Comparison of ENCODE assay signal across 8 mouse cellular contexts in the genomic region with DNA sequence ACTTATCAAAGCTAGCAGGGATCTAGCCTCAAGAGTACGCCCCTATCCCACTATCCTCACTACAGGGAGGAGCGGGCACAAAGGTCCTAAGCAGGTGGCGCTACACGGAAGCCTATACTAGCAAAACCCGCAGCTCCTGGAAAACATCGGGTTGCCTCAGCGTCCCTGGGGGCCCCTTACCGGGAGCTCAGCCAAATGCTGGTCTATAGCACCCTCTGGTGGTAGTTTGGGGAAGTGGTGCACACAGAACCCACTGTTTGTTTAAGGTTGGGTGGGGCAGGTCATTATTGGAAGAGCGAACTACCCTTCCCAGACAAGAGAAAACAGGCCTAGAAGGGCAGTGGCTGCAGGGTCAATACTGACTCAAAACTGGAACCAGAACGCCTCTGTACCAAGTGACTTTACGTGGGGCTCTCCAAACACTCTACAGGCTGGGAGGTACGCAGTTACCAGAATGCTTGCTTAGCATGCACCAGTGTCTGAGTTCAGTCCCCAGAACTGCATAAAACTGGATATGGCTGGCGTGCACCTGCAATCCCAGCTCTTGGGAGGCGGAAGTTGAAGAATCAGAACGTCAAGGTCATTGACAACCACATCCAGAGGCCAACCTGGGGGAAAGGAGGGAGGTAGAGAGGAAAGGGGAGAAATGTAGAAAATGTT. TPM values are rescaled to one million over a fixed set of nuclear protein-coding genes. Genes with fewer than 3 reads are reported as not detected.
DNase-seq lines count a peak whose midpoint lies in the region; ATAC-seq and TF ChIP-seq lines count a peak whose summit lies in the region.

No protein-coding gene starts in this region.

- no peaks in the 10 kb centered on the region for H3K27me3 ChIP-seq in ES-Bruce4 (ENCODE audit: control insufficient read depth, insufficient read depth, low read length, poor library complexity, severe bottlenecking)
- no peaks in the 10 kb centered on the region for H3K27me3 ChIP-seq in forebrain, embryonic 15.5 days

- intact Hi-C loops in heart, postnatal 25 days (cut with DNase I): loop anchor here (1.0 to 5.0 kb wide), 3 partner anchors 69 to 438 kb away; no protein-coding TSS in a partner anchor

- no peaks in the 10 kb centered on the region for H3K4me1 ChIP-seq in ES-Bruce4 (ENCODE audit: control insufficient read depth, insufficient read depth, low read length)
- peaks cover 9% of the 10 kb centered on the region for H3K4me1 ChIP-seq in forebrain, embryonic 15.5 days
- H3K4me1 ChIP-seq in lung, adult 2 months (ENCODE audit: control insufficient read depth, insufficient read depth, low read length): peaks cover 4% of the 10 kb centered on the region; the same call in 1 of the 2 replicates
- peaks cover 13% of the 10 kb centered on the region for H3K4me1 ChIP-seq in olfactory bulb, adult 2 months (ENCODE audit: control insufficient read depth, insufficient read depth, low read length)

- ATAC-seq in forebrain, embryonic 15.5 days (replicated peaks): peak; percentile 79

- no peaks in the 10 kb centered on the region for H3K36me3 ChIP-seq in ES-Bruce4 (ENCODE audit: control insufficient read depth, insufficient read depth, low read length, poor library complexity, severe bottlenecking)
- no peaks in the 10 kb centered on the region for H3K36me3 ChIP-seq in forebrain, embryonic 15.5 days

- H3K9ac ChIP-seq in ES-Bruce4 (ENCODE audit: low read depth, poor library complexity, severe bottlenecking): no peak overlapping the region
- H3K9ac ChIP-seq in forebrain, embryonic 15.5 days (replicated peaks): peak overlapping the region; percentile 27; the same call in 1 of the 2 replicates

- peak; percentile 80 for TF ChIP-seq CTCF in ES-Bruce4 (IDR thresholded peaks at IDR 0.05; ENCODE audit: low read depth, low read length)
- TF ChIP-seq CTCF in lung, adult 2 months (IDR thresholded peaks at IDR 0.05; ENCODE audit: insufficient read depth, low read length): peak; percentile 77
- TF ChIP-seq CTCF in olfactory bulb, adult 2 months (IDR thresholded peaks at IDR 0.05; ENCODE audit: insufficient read depth, low read depth, low read length): peak; percentile 86

- 11% methylated on average over 15 of the region's 15 CpGs for WGBS in forebrain, embryonic 15.5 days
- 11% methylated on average over 15 of the region's 15 CpGs for WGBS in lung, adult 2 months
- WGBS in olfactory bulb, adult 2 months: 10% methylated on average over 15 of the region's 15 CpGs

- H3K27ac ChIP-seq in ES-Bruce4 (ENCODE audit: insufficient read depth, low read length): peak overlapping the region; percentile 51; the same call in 1 of the 2 replicates
- H3K27ac ChIP-seq in forebrain, embryonic 15.5 days (replicated peaks): no peak overlapping the region
- H3K27ac ChIP-seq in olfactory bulb, adult 2 months (ENCODE audit: insufficient read depth, low read depth, low read length): no peak overlapping the region

- H3K4me2 ChIP-seq in forebrain, embryonic 15.5 days (replicated peaks): peak overlapping the region; percentile 40

- TF ChIP-seq EP300 in ES-Bruce4 (IDR thresholded peaks at IDR 0.05; ENCODE audit: insufficient read depth, low read depth, low read length): peak; percentile 45; the same call in 1 of the 2 replicates

- DNase-seq in cerebellum, adult 11 months: peak; percentile 78
- peak; percentile 64 for DNase-seq in heart, postnatal 25 days (ENCODE audit: low spot score)
- DNase-seq in layer of hippocampus, adult 11-12 months (ENCODE audit: low spot score): peak; percentile 84
- peak; percentile 78 for DNase-seq in lung, adult 2 months
- peak; percentile 45 to 60 for DNase-seq in thymus, adult 18-20 months

- H3K4me3 ChIP-seq in ES-Bruce4 (ENCODE audit: low read depth, low read length): no peak overlapping the region
- H3K4me3 ChIP-seq in forebrain, embryonic 15.5 days: peak overlapping the region; percentile 19; the same call in 1 of the 2 replicates
- no peak overlapping the region for H3K4me3 ChIP-seq in lung, adult 2 months (replicated peaks; ENCODE audit: extremely low read depth, low read depth, low read length)
- H3K4me3 ChIP-seq in olfactory bulb, adult 2 months (ENCODE audit: insufficient read depth, low read depth, low read length): no peak overlapping the region

- no peaks in the 10 kb centered on the region for H3K9me3 ChIP-seq in ES-Bruce4 (replicated peaks; ENCODE audit: control insufficient read depth, insufficient read depth, low read length, poor library complexity, severe bottlenecking)
- no peaks in the 10 kb centered on the region for H3K9me3 ChIP-seq in forebrain, embryonic 15.5 days

- TF ChIP-seq POLR2A in ES-Bruce4 (IDR thresholded peaks at IDR 0.05; ENCODE audit: insufficient read depth, low read length): no peak
- no peak for TF ChIP-seq POLR2A in lung, adult 2 months (IDR thresholded peaks at IDR 0.05; ENCODE audit: borderline replicate concordance, extremely low read depth, low read depth, low read length)
- TF ChIP-seq POLR2A in olfactory bulb, adult 2 months (IDR thresholded peaks at IDR 0.05; ENCODE audit: insufficient read depth, low read depth, low read length): no peak

RNA-seq across cellular contexts. Expression of a gene that starts 45.9 kb away (rescaled TPM):
- 16.5 and 18.0 TPM in 2 replicates for polyA plus RNA-seq in ES-Bruce4 (2011; ENCODE audit: insufficient read depth, insufficient read length, low read depth, missing spikeins)
- 98.7 and 104 TPM in 2 replicates for polyA plus RNA-seq in forebrain, embryonic 15.5 days (2015; fragmentation: Nextera tagmentation; extraction: Ambion mirVana)
- 10 to 100 TPM; 13.9 to 14.6 TPM for total RNA-seq in heart, postnatal 25 days (2021)
- 15.0 and 20.5 TPM in 2 replicates for polyA plus RNA-seq in lung, adult 2 months (2012; rRNA removed)
- polyA plus RNA-seq in olfactory bulb, adult 2 months (2012; ENCODE audit: insufficient read depth, insufficient read length, low replicate concordance, missing spikeins): not detected in 2 replicates

RNA-seq across cellular contexts. Expression of a gene that starts 56.9 kb away (rescaled TPM):
- 11.0 and 11.5 TPM in 2 replicates for polyA plus RNA-seq in ES-Bruce4 (2011; ENCODE audit: insufficient read depth, insufficient read length, low read depth, missing spikeins)
- 44.1 and 44.8 TPM in 2 replicates for polyA plus RNA-seq in forebrain, embryonic 15.5 days (2015; fragmentation: Nextera tagmentation; extraction: Ambion mirVana)
- total RNA-seq in heart, postnatal 25 days (2021): 1 to 10 TPM; 4.4 TPM
- 14.7 TPM in 2 replicates for polyA plus RNA-seq in lung, adult 2 months (2012; rRNA removed)
- 194 TPM in 1 of 2 replicates, not detected in the other for polyA plus RNA-seq in olfactory bulb, adult 2 months (2012; ENCODE audit: insufficient read depth, insufficient read length, low replicate concordance, missing spikeins)

Comparison
In these comparisons a context has a peak if more than half of its experiments do, and no peak if none do; other contexts are left out.
1. RNA of a gene that starts 45.9 kb away (polyA plus RNA-seq): 98.7 to 104 TPM in forebrain, embryonic 15.5 days, 15.0 to 20.5 TPM in lung, adult 2 months and 16.5 to 18.0 TPM in ES-Bruce4; not detected in olfactory bulb, adult 2 months; every median in the first group is over 10 times any median in the second.
2. Peak in every context shown above with its lines, with median percentiles within 50 percentile points of each other: CTCF ChIP-seq and DNase-seq.